Mouse (Mus musculus): ENCODE measurements around the gene Sphk1.

GRCm38 (mm10) chr11:116494474-116495174 lies 36.1 kb upstream of the Sphk1 start:
- TF ChIP-seq CTCF (IDR thresholded peaks at IDR 0.05; ENCODE audit: control insufficient read depth, insufficient read depth, insufficient read length) (no peak), MYOG (IDR thresholded peaks at IDR 0.05; ENCODE audit: control insufficient read depth, extremely low read depth, insufficient read length) (no peak), CEBPB (IDR thresholded peaks at IDR 0.05; ENCODE audit: low read depth) (no peak), MAX (IDR thresholded peaks at IDR 0.05) (no peak), USF1 (IDR thresholded peaks at IDR 0.05; ENCODE audit: low read depth) (no peak), FOSL1 (IDR thresholded peaks at IDR 0.05; ENCODE audit: insufficient read depth, low read length, poor library complexity, severe bottlenecking) (no peak), MYOD1 (IDR thresholded peaks at IDR 0.05; ENCODE audit: control insufficient read depth, insufficient read length, low read depth) (no peak)

All from C2C12 (cell line).